Mouse (Mus musculus): ENCODE measurements at regions not wholly inside any gene's neighbourhood (a gene's known extent, or its start where the extent isn't known, plus 50 kb on each side); places are given as distances from the start of the nearest gene placed in this dataset.

DNA sequence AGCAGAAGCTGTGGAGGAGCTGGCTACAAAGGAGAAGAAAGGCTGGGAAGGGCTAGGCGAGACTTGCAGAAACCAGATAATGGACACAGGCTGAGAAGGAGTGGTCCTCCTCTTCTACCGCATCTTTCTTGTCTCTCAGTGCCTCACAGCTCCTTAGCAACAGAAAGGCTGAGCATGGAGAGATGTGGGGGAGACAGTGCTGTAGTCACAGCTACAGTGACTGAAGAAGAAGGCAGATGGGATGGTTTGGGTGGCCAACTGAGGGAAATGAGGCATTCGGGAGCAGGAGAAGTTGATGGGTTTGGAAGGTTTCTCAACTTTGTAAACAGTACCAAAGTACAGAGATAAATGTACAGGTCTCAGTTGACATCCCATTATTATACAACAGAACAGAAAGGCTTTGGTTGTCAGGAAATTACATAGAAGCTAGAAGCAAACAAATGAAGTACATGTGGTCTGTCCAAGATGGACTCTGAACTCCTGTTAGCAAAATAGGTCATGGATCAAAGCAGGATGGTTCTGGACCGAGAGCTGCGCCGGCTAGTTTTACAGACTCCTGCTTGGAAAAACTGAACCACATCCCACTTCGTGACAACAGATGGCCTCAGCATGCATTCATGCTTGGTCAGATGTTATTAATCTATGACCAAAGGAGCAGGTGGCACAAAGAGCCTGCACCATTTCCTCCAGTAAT is 160.4 kb downstream of the 1190002N15Rik start:
- no peak for DNase-seq (ENCODE audit: low spot score)
- H3K27ac ChIP-seq (replicated peaks) = no peak overlapping the region; the same call in 1 of the 2 replicates

DNA sequence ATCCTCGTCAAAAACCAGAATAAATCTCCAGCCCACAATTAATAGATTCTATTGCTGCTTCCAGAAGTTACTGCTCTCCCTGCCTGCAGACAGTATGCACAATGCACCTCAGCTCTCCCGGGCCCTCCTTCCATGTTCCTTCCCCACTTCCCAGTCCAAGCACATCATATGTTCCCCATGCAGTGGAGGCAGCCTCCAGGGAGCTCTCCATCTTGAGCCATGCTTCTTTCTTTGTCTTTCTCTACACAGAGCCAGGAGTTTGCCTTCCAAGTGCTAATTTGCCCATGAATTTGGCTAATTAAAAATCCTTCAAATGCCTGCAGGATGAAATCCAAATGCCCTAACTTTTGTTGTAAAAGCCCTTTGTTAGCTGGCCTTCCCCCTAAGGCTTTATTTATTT is 166.9 kb downstream of the 1190002N15Rik start:
- DNase-seq (ENCODE audit: low spot score) = no peak

More for the DNA sequence above, 160.4 kb downstream of the 1190002N15Rik start:
- Histone ChIP-seq H3K27me3 (replicated peaks; ENCODE audit: low read depth, poor library complexity, severe bottlenecking) (no peaks in the 10 kb centered on the region), H3K9me3 (no peaks in the 10 kb centered on the region), H3K4me1 (no peaks in the 10 kb centered on the region), H3K4me3 (no peak overlapping the region), H3K36me3 (replicated peaks) (no peaks in the 10 kb centered on the region)
- WGBS = 69% methylated on average over 7 of the region's 7 CpGs

DNA sequence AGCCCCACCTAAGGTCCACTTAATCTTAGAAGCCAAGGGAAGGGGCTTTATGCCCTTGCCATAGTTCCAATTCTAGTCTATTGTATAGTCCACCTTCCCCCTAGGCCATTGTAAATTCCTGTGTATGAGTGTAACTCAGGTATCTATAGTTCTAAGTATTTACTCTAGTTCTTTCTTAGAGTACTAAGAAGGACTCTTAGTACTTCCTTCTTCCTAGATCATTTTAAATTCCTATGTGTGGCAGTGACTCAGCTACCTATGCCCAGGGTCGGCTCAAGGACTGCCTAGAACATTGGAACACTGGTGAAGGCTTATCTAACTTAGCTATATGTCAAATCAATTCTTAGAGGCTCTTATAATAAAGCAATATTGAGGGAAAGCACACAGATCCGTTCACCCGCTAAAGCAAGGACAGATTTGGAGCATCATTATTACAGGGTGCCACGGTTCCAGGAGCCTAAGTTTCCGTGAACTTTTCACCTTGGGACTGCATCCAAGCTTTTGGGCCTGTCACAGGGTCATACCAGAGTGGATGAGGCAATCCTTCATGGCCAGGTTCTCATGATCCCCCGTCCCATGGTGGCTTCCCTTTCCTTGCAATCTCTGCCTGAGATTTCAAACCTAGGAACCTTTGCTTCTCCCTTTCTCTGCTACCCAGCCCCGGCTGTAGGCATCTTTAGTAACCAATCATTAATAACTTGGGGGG is 169.5 kb downstream of the 1190002N15Rik start:
- DNase-seq (ENCODE audit: low spot score) = no peak
- no peaks in the 10 kb centered on the region for H3K36me3 ChIP-seq (replicated peaks)
- no peaks in the 10 kb centered on the region for H3K9me3 ChIP-seq
- H3K4me1 ChIP-seq = no peaks in the 10 kb centered on the region
- H3K27me3 ChIP-seq (replicated peaks; ENCODE audit: low read depth, poor library complexity, severe bottlenecking) = no peaks in the 10 kb centered on the region
- H3K4me3 ChIP-seq = no peak overlapping the region
- H3K27ac ChIP-seq (replicated peaks) = no peak overlapping the region
- 87% methylated on average over 7 of the region's 7 CpGs for WGBS

More for the DNA sequence above, 166.9 kb downstream of the 1190002N15Rik start:
- H3K36me3 ChIP-seq (replicated peaks) = no peaks in the 10 kb centered on the region
- 85% methylated on average over 2 of the region's 2 CpGs for WGBS
- H3K4me3 ChIP-seq = no peak overlapping the region
- H3K4me1 ChIP-seq = no peaks in the 10 kb centered on the region
- no peaks in the 10 kb centered on the region for H3K27me3 ChIP-seq (replicated peaks; ENCODE audit: low read depth, poor library complexity, severe bottlenecking)
- H3K27ac ChIP-seq (replicated peaks) = no peak overlapping the region
- no peaks in the 10 kb centered on the region for H3K9me3 ChIP-seq

DNA sequence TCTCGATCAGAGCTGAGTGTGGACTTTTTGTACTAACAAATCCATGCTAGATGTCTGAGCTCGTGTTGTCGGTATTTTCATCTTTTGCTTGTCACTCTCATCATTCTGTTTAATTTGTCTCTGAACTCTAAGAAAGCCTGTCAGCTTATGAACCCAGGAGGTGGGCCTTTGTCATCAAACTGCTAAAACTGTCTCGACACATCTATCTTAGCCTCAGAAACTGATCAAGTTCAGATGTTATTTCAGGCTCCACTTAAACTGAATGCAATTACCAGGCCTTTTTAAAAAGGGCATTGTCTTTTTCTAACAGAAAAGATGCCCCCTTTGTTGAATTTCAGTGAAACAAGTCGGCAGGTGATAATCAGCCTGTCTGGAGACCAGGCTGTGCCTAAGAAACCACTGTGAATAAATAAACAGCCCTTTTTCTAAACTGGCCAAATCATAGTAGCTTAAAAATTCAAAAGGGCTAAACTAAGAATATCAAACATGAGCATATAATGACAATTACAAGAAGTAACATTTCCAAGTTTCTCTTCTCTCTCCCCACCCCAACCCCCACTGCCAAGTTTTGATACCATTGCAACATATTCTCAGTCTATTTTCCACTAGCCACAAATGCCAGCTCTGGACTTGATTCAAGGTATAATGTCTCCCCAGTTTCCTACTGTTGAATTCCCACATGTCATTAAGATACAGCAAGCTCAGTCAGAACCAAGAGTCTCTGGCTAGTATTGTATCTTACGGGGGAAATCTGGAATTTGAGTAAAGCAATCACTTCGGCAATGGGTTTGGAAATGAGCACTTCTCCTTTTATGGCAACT is 175.8 kb downstream of the 1190002N15Rik start:
- H3K27ac ChIP-seq (replicated peaks) = no peak overlapping the region
- DNase-seq (ENCODE audit: low spot score) = no peak
- H3K9me3 ChIP-seq = no peaks in the 10 kb centered on the region
- no peak overlapping the region for H3K4me3 ChIP-seq
- no peaks in the 10 kb centered on the region; the same call in 1 of the 2 replicates for H3K4me1 ChIP-seq
- H3K27me3 ChIP-seq (replicated peaks; ENCODE audit: low read depth, poor library complexity, severe bottlenecking) = no peaks in the 10 kb centered on the region
- WGBS = 64% methylated on average over 7 of the region's 7 CpGs
- H3K36me3 ChIP-seq (replicated peaks) = no peaks in the 10 kb centered on the region

DNA sequence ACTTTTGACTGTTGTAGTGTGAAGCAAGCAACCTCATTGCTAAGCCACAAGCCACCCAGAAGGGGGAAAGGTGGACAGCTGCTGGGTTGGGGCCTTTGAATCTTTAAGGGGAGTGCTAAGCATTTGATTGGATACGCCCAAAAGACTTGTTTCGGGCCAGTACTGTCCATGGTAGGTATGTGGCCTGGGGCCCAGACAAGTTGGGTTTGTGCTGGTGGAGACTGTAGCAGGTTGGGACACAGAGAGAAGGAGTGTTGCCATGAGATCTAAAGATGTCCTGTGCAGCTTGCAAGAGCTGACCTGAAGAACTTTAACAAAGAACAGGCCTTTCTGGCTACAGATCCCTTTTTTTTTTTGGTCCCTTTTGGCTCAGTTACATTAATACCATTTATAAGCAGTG is 176.9 kb downstream of the 1190002N15Rik start:
- H3K4me3 ChIP-seq = no peak overlapping the region
- no peak for DNase-seq (ENCODE audit: low spot score)
- no peaks in the 10 kb centered on the region; the same call in 1 of the 2 replicates for H3K4me1 ChIP-seq
- H3K9me3 ChIP-seq = no peaks in the 10 kb centered on the region
- no peak overlapping the region for H3K27ac ChIP-seq (replicated peaks)
- H3K36me3 ChIP-seq (replicated peaks) = no peaks in the 10 kb centered on the region
- H3K27me3 ChIP-seq (replicated peaks; ENCODE audit: low read depth, poor library complexity, severe bottlenecking) = no peaks in the 10 kb centered on the region
- 88% methylated on average over 2 of the region's 2 CpGs for WGBS

DNA sequence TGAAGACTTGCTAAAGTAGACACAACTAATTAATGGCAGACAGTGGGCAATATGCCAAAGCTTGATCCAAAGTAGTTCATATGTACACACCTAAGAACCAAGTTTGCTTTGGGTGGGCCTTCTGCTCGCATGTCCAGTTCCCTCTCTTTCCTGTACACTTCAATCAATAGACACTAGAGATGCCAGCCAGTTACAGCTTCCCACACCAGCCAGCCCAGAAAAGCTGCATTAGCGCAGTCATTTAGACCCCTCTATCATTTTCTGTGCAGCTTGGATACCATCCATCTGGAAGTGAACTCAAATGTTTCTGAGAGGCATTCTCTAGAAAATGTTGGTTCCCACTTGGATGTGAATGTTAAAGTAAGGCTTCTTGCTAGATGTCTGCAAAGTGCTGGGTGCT is 179.7 kb downstream of the 1190002N15Rik start:
- no peak for DNase-seq (ENCODE audit: low spot score)
- no peaks in the 10 kb centered on the region; the same call in 1 of the 2 replicates for H3K4me1 ChIP-seq
- WGBS = 90% methylated on average over 2 of the region's 2 CpGs
- H3K9me3 ChIP-seq = no peaks in the 10 kb centered on the region
- H3K27ac ChIP-seq (replicated peaks) = no peak overlapping the region
- no peaks in the 10 kb centered on the region for H3K36me3 ChIP-seq (replicated peaks)
- no peak overlapping the region for H3K4me3 ChIP-seq
- H3K27me3 ChIP-seq (replicated peaks; ENCODE audit: low read depth, poor library complexity, severe bottlenecking) = no peaks in the 10 kb centered on the region

DNA sequence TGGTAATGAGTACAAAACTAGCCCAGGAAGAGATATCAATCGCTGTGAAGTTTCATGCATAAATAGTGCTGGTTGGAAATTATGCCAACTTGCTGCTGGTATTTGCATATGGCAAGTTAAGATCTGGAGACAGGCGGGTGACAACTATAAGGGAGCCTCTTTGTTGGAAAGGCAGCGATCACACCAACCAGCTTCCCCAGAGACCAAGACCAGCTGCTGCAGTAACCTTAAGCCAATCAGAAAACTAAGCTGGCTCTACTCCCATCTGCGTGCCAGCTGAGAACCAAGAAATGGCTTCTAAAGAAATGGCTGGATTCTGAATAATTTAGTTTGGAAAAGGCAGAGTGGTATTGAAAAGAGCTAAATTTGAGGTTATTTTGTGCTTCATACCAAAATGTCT is 195.9 kb downstream of the 1190002N15Rik start:
- Histone ChIP-seq H3K27ac (replicated peaks) (no peak overlapping the region), H3K9me3 (no peaks in the 10 kb centered on the region), H3K4me1 (no peaks in the 10 kb centered on the region), H3K36me3 (replicated peaks) (no peaks in the 10 kb centered on the region), H3K4me3 (no peak overlapping the region), H3K27me3 (replicated peaks; ENCODE audit: low read depth, poor library complexity, severe bottlenecking) (no peaks in the 10 kb centered on the region)
- DNase-seq (ENCODE audit: low spot score) = no peak
- 82% methylated on average over 4 of the region's 4 CpGs for WGBS

DNA sequence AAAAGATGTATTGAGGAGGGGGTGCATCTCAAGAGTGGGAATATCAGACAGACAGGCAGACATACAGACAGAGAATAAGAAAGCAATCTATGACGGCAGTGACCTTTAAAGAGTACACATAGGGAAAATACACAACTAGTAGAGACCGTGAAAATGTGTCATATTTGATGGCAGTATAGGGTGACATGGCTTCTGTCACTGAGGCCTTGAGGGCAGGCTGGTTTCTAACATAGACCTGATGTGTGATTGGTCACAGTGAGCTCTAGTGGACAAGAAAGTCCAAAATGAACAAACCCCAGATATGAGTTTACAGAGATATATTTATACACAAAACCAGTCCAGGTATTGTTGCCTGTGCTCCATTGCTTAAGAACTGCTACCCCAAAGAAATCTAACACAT is 196.3 kb downstream of the 1190002N15Rik start:
- no peaks in the 10 kb centered on the region for H3K9me3 ChIP-seq
- WGBS = 88% methylated on average over 2 of the region's 2 CpGs

DNA sequence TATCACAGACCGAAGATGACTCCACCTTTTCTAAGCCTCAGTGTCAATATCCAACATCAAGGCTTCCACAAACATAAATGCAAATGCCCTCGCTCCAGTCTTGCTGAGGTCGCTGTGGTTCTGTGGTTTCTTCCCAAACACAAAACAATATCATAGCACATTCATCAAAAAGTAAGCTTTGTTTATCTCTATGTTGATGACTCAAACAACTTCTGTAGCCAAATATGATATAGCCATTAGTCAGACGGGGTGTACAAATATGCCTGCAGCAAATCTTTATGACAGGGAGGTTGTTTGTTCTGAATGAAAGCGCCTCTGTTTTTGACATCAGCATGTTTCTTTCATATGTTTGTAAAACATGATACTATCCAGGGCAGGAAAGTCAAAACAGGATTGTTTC is 204.4 kb downstream of the 1190002N15Rik start:
- DNase-seq (ENCODE audit: low spot score) = no peak
- Histone ChIP-seq H3K36me3 (replicated peaks) (no peaks in the 10 kb centered on the region), H3K4me1 (no peaks in the 10 kb centered on the region), H3K27ac (replicated peaks) (no peak overlapping the region), H3K9me3 (no peaks in the 10 kb centered on the region), H3K4me3 (no peak overlapping the region), H3K27me3 (replicated peaks; ENCODE audit: low read depth, poor library complexity, severe bottlenecking) (no peaks in the 10 kb centered on the region)
- 85% methylated on average over 5 of the region's 5 CpGs for WGBS

More for the DNA sequence above, 196.3 kb downstream of the 1190002N15Rik start:
- DNase-seq (ENCODE audit: low spot score) = no peak
- Histone ChIP-seq H3K4me3 (no peak overlapping the region), H3K27me3 (replicated peaks; ENCODE audit: low read depth, poor library complexity, severe bottlenecking) (no peaks in the 10 kb centered on the region), H3K36me3 (replicated peaks) (no peaks in the 10 kb centered on the region), H3K27ac (replicated peaks) (no peak overlapping the region), H3K4me1 (no peaks in the 10 kb centered on the region)

DNA sequence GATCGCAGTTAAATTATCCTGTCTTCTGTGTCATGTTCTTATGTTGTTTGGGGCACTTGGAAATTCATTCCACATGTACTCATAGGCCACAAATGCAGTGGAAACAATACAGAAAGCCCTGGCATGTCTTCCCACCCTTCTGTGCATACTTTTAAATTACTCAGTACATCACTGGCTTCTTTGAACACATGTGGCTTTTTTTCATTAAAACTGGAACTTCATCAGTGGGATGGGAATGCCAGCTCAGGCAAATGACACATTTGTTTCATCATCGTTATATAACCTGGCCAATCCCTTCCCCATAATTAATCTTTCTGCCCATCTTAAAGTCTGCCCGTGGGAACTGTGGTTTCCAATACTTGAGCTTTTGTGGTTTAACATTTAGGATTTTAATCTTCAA is 214.9 kb downstream of the 1190002N15Rik start:
- no peak for DNase-seq (ENCODE audit: low spot score)
- Histone ChIP-seq H3K27ac (replicated peaks) (no peak overlapping the region), H3K27me3 (replicated peaks; ENCODE audit: low read depth, poor library complexity, severe bottlenecking) (no peaks in the 10 kb centered on the region), H3K9me3 (no peaks in the 10 kb centered on the region), H3K36me3 (replicated peaks) (no peaks in the 10 kb centered on the region), H3K4me1 (no peaks in the 10 kb centered on the region), H3K4me3 (no peak overlapping the region)
- 90% methylated on average over 3 of the region's 3 CpGs for WGBS

DNA sequence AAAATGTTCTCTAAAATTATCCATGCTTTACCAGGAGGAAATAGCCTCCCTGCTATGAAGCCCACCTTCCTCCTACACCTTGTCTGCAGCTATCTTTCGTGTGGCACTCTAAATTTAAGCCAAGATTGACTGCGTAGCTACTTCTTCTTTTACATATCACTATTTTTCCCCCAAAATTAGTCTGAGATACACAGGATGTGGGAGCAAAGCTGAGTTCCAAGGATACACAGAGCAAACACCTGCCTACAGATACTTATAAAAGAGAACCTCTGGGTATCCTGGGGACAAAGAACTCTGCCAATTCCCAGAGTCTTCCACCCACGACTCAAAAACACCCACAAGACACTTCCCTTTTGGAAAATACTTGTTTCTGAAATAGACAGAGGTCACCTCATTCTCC is 235.3 kb downstream of the 1190002N15Rik start:
- H3K27ac ChIP-seq (replicated peaks) = no peak overlapping the region
- H3K4me3 ChIP-seq = no peak overlapping the region
- no peaks in the 10 kb centered on the region for H3K27me3 ChIP-seq (replicated peaks; ENCODE audit: low read depth, poor library complexity, severe bottlenecking)
- H3K4me1 ChIP-seq = no peaks in the 10 kb centered on the region
- DNase-seq (ENCODE audit: low spot score) = no peak
- H3K36me3 ChIP-seq (replicated peaks) = no peaks in the 10 kb centered on the region
- 78% methylated on average over 3 of the region's 3 CpGs for WGBS
- H3K9me3 ChIP-seq = no peaks in the 10 kb centered on the region

DNA sequence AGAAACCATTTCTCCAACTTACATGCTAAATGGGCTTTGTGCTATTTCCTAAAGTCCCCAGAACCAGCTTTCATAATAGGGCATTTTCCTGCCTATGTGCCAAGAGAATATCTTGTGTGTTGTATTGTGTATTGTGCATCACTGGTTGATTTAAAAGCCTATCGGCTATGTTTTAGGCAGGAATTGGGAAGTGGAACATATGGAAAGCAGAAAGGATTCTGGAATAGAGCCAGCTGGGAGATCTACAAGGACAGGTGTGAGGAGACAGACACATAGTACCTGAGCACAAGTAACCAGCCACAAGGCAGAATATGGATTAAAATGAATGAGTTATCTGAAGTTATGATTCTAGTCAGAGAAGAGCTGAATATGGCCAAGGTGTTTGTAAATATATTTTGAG is 236.0 kb downstream of the 1190002N15Rik start:
- 92% methylated on average over 1 of the region's 1 CpGs for WGBS
- no peaks in the 10 kb centered on the region for H3K4me1 ChIP-seq
- no peak overlapping the region for H3K4me3 ChIP-seq
- H3K9me3 ChIP-seq = no peaks in the 10 kb centered on the region
- no peaks in the 10 kb centered on the region for H3K36me3 ChIP-seq (replicated peaks)
- DNase-seq (ENCODE audit: low spot score) = no peak
- H3K27ac ChIP-seq (replicated peaks) = no peak overlapping the region
- H3K27me3 ChIP-seq (replicated peaks; ENCODE audit: low read depth, poor library complexity, severe bottlenecking) = no peaks in the 10 kb centered on the region
